Mouse (Mus musculus) macrophage (primary cell): ENCODE measurements around the gene Abcg2. TPM values are rescaled to one million over a fixed set of nuclear protein-coding genes. Genes with fewer than 3 reads are reported as not detected.
"Not testable (repeated sequence)": the region's sequence is repeated elsewhere in the genome, so short reads cannot be mapped to it uniquely, and the experiment has no call there.

Source experiments
- H3K27ac ChIP-seq: fragments of 350-480 bp; formaldehyde crosslinking; 2 replicates; pipeline ENCODE4 v1.9.0; 2021
- H3K36me3 ChIP-seq: fragments of 350-480 bp; formaldehyde crosslinking; 2 replicates; pipeline ENCODE4 v1.9.0; 2021; ENCODE audit errors: inconsistent target
- H3K4me3 ChIP-seq: fragments of 350-480 bp; formaldehyde crosslinking; 2 replicates; pipeline ENCODE4 v1.9.0; 2021; ENCODE audit errors: inconsistent target
- H3K79me2 ChIP-seq: fragments of 350-480 bp; formaldehyde crosslinking; 2 replicates; pipeline ENCODE4 v1.9.0; 2021; ENCODE audit errors: inconsistent target
- WGBS: methylation state at CpG from one replicate; pipeline ENCODE4 v1.1.7; 2026; ENCODE audit warnings: inconsistent platforms; ENCODE audit not compliant: missing documents; 5-methylcytosine and 5-hydroxymethylcytosine counted together
- polyA plus RNA-seq: library from polyadenylated mRNA; stranded (reverse); fragments of 250-400 nt; gene quantifications from 3 replicates; pipeline ENCODE4 v1.2.4, GENCODE M21; 2018; ENCODE audit warnings: inconsistent platforms
- total RNA-seq, 78 experiments: library from RNA; depleted of rRNA; stranded (reverse); fragments of 250-400 nt; gene quantifications; 1 replicate in 9 of 78; 2 replicates in 24 of 78; 3 replicates in 43 of 78; 4 replicates in 2 of 78; pipeline ENCODE4 v1.2.4; 2018; ENCODE audit warnings: inconsistent platforms in 56 of 78

Abcg2 gene
- total RNA-seq (2018; cell fraction: chromatin; rRNA removed): 10 to 100 TPM in 6 of 26 experiments, 1 to 10 TPM in 16, under 1 TPM in 4; 0.36 to 17.8 (median 5.5) TPM
- total RNA-seq (2018; cell fraction: cytosol; rRNA removed): 1 to 10 TPM; 2.7 to 7.5 (median 5.0) TPM
- total RNA-seq (2018; cell fraction: nucleus; rRNA removed): 10 to 100 TPM in 3 of 26 experiments, 1 to 10 TPM in 23; 1.8 to 11.7 (median 5.8) TPM
- 4.1 to 7.6 TPM (median 4.8 TPM) in 3 replicates for polyA plus RNA-seq

DNA sequence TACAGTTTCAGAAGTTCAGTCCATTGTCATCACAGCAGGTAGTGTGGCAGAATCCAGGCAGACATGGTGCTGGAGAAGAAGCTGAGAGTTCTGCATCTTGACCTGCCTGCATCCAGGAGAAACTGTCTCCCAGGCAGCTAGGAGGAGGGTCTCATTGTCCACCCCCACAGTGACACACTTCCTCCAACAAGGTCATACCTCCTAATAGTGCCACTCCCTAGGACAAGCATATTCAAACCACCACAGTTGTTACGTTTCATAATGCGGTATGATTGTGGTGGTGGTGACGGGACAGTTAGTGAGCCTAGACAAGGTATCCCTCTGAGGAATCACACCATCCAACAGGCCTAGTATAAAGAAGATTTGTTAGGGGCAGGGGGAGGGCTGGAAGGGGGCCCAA lies at the start of gene Abcg2:
Gene Abcg2 (plus strand): TSS at position 301 of the 400 bp plus-strand sequence.
- no CpG with 5 or more reads among the region's 3 CpGs for WGBS
- H3K79me2 ChIP-seq: not testable (repeated sequence)

GRCm38 (mm10) chr6:58540263-58540662 lies 44.1 kb upstream of the Abcg2 start:
- H3K27ac ChIP-seq, H3K36me3 ChIP-seq, H3K4me3 ChIP-seq, H3K79me2 ChIP-seq: not testable (repeated sequence)
- 81% methylated on average over 4 of the region's 4 CpGs for WGBS

More for the DNA sequence above, at the start of gene Abcg2:
- H3K27ac ChIP-seq, H3K36me3 ChIP-seq, H3K4me3 ChIP-seq: not testable (repeated sequence)

DNA sequence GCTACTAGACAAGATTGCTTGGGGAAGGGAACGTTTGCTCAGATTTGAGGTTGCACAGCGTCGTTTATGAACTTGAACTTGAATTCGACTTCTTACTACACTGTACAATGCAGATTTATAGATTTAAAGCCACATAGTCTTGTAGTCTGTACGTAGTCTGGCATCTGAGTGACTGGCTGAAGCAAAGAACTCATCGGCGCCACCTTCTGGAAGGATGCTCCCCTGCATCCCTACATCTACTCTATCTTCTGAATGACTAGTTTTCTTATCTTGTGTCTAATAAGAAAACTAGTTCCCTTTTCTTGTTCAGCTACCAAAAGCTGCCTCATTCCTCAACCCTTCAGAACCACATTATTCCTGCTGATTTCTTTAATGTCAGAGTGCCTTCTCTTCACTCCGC lies 41.5 kb upstream of the Abcg2 start:
- WGBS: 67% methylated on average over 8 of the region's 8 CpGs
- not testable (repeated sequence) for H3K27ac ChIP-seq, H3K36me3 ChIP-seq, H3K79me2 ChIP-seq, H3K4me3 ChIP-seq

DNA sequence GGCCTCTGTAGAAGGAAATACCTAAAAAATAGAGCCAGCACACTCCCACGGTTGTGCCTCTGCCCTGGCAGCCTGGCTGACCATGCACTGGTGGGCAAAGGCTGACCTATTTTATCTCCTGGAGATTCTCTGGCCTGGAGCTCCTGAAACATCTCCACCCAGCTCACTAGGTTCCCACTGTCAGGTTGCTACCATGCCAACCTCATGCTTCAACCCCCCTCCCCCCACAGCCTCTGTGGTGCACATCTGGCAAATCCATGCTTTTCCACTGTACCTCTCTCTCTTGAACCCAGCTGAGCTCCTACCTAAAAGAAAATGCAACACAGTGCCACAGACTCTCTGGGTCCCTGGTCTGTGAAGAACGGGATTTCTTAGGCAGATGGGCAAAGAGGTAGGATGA lies 39.4 kb upstream of the Abcg2 start:
- not testable (repeated sequence) for H3K36me3 ChIP-seq, H3K4me3 ChIP-seq, H3K27ac ChIP-seq, H3K79me2 ChIP-seq
- 44% methylated on average over 1 of the region's 2 CpGs for WGBS

- not testable (repeated sequence) for H3K27ac ChIP-seq
Observed at GRCm38 (mm10) chr6:58546050-58546449, 38.3 kb upstream of the Abcg2 start.

DNA sequence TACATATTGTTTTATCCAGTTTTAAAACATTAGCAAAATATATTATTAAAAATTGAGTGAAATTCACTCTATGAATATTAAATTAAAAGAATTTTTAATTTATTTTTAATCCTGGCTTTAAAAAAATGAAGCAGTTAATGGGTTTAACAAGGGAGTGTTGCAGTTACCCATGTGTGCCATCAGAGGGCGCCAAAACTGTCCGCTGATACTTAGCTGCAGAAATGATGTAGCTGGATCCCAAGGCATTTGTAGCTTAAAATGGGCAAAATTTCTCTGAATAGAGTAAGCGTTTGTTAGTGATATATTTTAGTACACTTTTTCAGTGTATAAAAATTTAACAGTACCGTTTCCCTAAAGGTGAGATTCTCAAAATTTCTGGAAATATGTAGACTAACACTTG lies 37.5 kb upstream of the Abcg2 start:
- Histone ChIP-seq H3K27ac (no peak overlapping the region), H3K36me3 (no peaks in the 10 kb centered on the region), H3K4me3 (no peak overlapping the region), H3K79me2 (no peaks in the 10 kb centered on the region)
- WGBS: 13% methylated on average over 4 of the region's 4 CpGs

More at GRCm38 (mm10) chr6:58546050-58546449, 38.3 kb upstream of the Abcg2 start:
- H3K4me3 ChIP-seq, H3K79me2 ChIP-seq, H3K36me3 ChIP-seq: not testable (repeated sequence)
- 70% methylated on average over 2 of the region's 5 CpGs for WGBS

DNA sequence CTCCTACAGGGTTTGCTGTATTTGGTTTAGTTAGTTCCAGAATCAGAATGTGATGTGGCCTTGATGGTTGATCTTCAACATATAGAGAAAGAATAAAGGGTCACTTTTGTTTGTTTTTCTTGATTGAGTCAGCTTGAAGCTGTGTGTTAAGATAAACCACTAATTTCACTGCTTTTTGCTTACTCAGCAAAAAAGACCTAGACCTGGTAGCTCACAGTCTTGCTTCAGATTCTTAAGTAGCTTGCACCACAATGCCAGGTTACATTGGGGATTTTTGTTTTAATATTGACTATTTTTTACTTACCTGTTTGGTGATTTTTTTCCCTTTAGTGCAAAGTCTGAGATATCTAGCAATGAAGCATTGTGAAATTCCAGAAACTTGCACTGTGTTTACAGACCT lies 30.5 kb upstream of the Abcg2 start:
- not testable (repeated sequence) for H3K27ac ChIP-seq, H3K79me2 ChIP-seq, H3K4me3 ChIP-seq, H3K36me3 ChIP-seq

DNA sequence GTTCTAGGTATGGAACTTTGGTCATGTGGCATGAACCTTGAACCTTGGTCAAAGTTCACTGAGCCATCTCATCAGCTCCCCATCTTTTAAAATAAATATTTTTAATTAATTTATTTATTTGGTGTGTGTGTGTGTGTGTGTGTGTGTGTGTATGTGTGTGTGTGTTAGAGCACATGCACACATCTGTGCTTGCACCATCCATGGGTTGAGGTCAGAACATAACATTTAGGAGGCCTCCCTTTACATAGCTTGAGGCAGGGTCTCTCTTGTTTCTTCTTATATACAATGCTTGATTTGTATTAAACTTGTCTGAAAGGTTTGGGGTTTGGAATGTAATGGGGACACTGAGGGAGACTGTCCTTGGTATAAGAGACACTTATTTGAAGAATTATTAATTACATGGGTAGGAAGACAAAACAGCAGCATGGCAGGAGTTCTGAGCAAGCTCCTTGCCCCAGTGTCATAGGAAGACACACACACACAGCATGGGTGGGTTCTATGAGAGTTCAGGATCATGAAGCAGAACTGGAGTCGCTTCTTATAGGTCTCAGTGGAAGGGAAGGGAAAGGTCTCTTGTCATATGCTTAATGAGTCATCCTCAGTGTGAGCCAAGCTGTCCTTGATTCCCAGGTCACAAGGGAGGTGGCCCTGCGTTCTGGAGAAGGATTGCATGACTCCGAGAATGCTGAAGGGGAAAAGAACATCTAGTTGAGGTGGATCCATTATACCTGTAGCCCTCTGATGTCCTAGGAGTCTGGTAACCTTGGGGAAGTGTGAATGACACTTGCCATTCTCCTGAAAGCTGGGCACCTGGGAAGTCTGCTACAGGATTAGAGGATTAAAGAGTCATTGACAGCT lies 9.9 kb downstream of the Abcg2 start:
- not testable (repeated sequence) for H3K27ac ChIP-seq, H3K79me2 ChIP-seq, H3K36me3 ChIP-seq, H3K4me3 ChIP-seq
- 48% methylated on average over 3 of the region's 3 CpGs for WGBS

DNA sequence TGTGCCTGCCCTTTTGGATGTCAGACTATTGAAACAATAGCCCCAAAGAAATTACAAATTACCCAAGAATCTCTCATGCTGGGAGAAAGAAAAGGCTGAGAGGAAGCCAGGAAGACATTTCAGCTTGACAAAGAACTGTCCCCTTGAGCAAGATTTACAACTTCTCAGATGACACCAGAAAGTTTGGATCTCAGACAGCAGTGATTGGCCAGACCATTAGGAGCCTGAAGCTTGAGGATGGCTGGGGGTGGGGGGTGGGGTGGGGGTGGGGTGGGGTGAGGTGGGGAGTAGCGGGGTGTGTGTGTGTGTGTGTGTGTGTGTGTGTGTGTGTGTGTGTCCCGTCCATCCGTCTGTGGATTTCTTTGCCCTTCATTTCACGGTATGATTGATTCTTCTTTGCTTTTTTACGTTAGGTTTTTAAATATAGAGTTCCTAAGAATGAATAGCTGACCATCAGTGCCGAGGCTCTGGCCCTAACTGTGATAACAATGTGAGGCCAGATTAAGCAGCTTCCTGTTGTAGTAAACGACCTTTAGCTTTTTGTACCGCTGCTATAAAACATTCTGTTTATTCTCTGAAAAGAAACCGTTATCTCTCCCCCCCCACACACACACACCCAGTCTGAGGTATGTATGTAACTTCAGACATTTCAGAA lies 11.4 kb downstream of the Abcg2 start:
- peak overlapping the region; percentile 10; the same call in 1 of the 2 replicates for H3K27ac ChIP-seq
- WGBS: 14% methylated on average over 7 of the region's 9 CpGs
- not testable (repeated sequence) for H3K36me3 ChIP-seq, H3K79me2 ChIP-seq
- H3K4me3 ChIP-seq: peak overlapping the region; percentile 18

DNA sequence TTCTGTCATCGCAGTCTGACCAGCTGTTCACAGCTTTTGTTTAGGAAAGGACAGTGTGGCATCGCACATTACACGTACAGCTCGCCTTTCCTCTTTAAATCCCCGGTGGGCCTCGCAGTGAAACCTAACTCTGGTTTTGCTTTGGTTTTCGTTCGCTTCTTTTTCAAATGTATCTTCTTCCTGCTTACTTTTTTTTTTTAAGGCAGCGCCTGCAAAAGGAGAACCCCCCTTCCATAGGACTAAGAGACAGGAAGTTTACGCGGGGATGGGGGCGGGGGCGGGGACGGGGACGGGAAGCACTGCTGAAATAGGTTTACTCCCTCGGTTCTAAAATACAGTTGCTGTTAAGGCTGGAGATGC lies 12.0 kb downstream of the Abcg2 start:
- WGBS: 10% methylated on average over 16 of the region's 16 CpGs
- H3K27ac ChIP-seq: peak overlapping the region; percentile 10; the same call in 1 of the 2 replicates

DNA sequence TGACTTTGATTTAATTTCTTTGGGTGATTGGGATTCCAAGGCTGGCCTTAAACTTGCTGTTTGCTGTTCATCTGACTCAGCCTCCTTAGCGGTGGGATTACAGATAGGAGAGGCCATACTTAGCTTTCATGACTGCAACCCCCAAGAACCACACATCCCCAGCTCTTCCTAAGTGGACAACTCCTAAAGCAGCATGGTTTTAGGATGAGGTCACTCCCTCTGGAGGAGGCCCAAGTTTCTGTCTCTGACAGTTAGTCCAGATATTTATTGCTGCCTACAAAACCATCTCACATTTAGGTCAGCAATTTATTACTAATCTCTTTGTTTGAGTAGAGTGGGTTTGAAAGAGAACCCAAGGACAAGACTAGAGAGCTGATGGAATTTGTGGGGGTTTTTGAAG lies 17.8 kb downstream of the Abcg2 start:
- whole genome bisulfite sequencing: 100% methylated on average over 1 of the region's 1 CpGs
- H3K36me3 ChIP-seq, H3K79me2 ChIP-seq, H3K4me3 ChIP-seq, H3K27ac ChIP-seq: not testable (repeated sequence)

More for the DNA sequence above, 12.0 kb downstream of the Abcg2 start:
- Histone ChIP-seq H3K36me3 (no peaks in the 10 kb centered on the region), H3K79me2 (no peaks in the 10 kb centered on the region), H3K4me3 (peak overlapping the region; percentile 18)

DNA sequence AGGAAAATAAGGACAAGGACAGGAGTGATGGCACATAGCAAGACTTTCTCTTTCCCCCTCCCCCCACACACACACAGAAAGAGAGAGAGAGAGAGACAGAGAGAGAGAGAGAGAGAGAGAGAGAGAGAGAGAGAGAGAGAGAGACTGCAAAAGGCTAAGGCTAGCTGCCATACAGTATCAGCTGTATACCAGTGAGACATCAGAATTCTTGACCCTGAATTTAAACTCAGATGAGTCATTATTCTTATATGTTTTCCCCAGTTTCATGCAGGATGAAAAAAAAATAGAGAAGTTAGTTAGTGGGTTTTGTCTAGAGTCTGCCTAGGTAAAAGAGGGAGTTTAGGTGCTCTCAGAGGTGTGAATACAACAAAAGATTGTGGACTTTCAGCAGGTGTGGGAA lies 18.7 kb downstream of the Abcg2 start:
- H3K4me3 ChIP-seq, H3K36me3 ChIP-seq, H3K27ac ChIP-seq, H3K79me2 ChIP-seq: not testable (repeated sequence)

- not testable (repeated sequence) for H3K79me2 ChIP-seq, H3K4me3 ChIP-seq, H3K36me3 ChIP-seq, H3K27ac ChIP-seq
- 72% methylated on average over 3 of the region's 3 CpGs for WGBS
Observed at GRCm38 (mm10) chr6:58603485-58604090, 19.3 kb downstream of the Abcg2 start.

DNA sequence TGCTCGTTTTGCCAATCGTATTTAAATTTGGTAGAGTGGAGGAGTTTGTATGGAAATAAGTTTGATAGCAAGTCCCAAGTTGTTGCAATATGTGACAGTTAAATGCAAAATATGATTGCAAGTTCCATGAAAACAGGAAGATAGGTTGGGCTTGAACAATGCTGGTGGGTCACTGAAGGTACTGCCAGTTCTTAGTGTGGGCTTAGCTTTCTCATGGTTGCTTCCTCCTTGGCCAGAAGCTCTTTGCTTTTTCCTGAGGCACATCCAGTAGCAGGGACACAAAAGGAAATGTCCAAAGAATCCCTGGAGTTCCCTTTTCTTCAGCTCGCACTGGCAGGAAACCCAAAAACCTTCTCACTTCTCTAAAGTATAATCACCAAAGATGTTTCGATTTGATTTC lies 22.3 kb downstream of the Abcg2 start:
- H3K4me3 ChIP-seq: no peak overlapping the region
- H3K79me2 ChIP-seq: no peaks in the 10 kb centered on the region
- no peaks in the 10 kb centered on the region for H3K36me3 ChIP-seq
- H3K27ac ChIP-seq: no peak overlapping the region
- WGBS: 56% methylated on average over 4 of the region's 4 CpGs

DNA sequence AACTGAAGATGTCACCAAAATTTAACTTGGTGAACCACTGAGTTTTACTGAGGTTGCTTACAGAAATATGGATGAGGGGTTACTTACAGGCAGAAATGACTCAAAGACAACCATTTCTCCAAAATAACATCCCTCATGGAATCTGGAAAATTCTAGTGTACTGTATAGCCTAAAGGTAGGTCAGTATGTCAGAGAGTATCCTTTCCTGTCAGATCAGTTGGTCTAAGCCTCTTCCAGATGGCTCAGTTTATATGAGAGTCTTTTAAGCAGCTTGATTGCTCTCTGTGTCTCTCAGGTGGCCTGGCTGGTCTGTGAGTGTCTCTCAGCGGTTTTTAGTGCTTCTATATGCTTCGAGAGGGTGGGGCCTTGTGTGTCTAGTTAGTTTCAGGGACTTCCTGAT lies 24.1 kb downstream of the Abcg2 start:
- H3K79me2 ChIP-seq: no peaks in the 10 kb centered on the region
- no peak overlapping the region for H3K4me3 ChIP-seq
- H3K27ac ChIP-seq: no peak overlapping the region
- 45% methylated on average over 2 of the region's 2 CpGs for WGBS
- H3K36me3 ChIP-seq: no peaks in the 10 kb centered on the region
